Mouse (Mus musculus): Measurements from ENCODE around the gene Tnfrsf19.

DNA sequence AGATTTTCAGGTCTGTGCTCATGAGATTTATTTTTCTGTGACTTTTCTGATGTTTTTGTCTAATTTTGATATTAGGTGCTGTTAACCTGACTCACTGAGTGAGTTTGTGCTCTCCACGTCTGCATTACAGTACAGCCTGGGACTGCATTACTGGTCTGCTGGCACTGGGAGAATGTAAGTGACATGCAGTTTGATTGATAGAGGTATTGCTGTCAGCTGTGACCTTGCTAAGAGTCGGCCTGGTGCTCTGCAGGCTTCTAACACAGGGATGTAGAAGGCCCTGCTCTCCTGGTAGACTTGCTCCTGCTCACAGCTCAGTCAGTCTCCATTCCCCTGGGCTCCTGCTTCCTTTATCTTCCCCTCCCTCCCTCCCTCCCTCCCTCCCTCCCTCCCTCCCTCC, 25.3 kb downstream of the Tnfrsf19 start:
- TF ChIP-seq ZC3H11A (IDR thresholded peaks at IDR 0.05; ENCODE audit: borderline replicate concordance, low read depth, low read length) (no peak), ZNF384 (IDR thresholded peaks at IDR 0.05; ENCODE audit: low read depth, low read length) (no peak), HCFC1 (IDR thresholded peaks at IDR 0.05; ENCODE audit: borderline replicate concordance, insufficient read depth, low read length) (no peak)

Data from ES-E14 (cell line).